Mouse (Mus musculus) lung, embryonic 16.5 days (tissue): ENCODE data around the gene G430095P16Rik. TPM values are rescaled to one million over a fixed set of nuclear protein-coding genes. Genes with fewer than 3 reads are reported as not detected.

Source experiments
- ATAC-seq: fragments of 200-750 bp; cut with Nextera tagmentation; 2 replicates; pipeline ENCODE4 v1.8.0; 2017; ENCODE audit warnings: low read depth, mild to moderate bottlenecking, moderate library complexity
- H3K27ac ChIP-seq: fragments of 300-500 bp; sonication (generic); 2 replicates; pipeline ENCODE4 v1.5.1; 2014; ENCODE audit warnings: mild to moderate bottlenecking, control low read depth, low read length
- H3K27me3 ChIP-seq: fragments of 300-500 bp; sonication (generic); 2 replicates; pipeline ENCODE4 v1.6.1; 2014; ENCODE audit warnings: low read depth, low read length, mixed read lengths; ENCODE audit not compliant: control insufficient read depth, insufficient read depth
- H3K36me3 ChIP-seq: fragments of 300-500 bp; sonication (generic); 2 replicates; pipeline ENCODE4 v1.6.1; 2014; ENCODE audit warnings: low read length; ENCODE audit not compliant: control insufficient read depth, insufficient read depth
- H3K4me1 ChIP-seq: fragments of 300-500 bp; sonication (generic); replicated peaks from 2 replicates; pipeline ENCODE4 v1.6.1; 2014; ENCODE audit warnings: low read length, mixed read lengths; ENCODE audit not compliant: control insufficient read depth, insufficient read depth
- H3K4me2 ChIP-seq: fragments of 300-500 bp; sonication (generic); 2 replicates; pipeline ENCODE4 v1.6.1; 2014; ENCODE audit warnings: low read depth, low read length, control low read depth
- H3K4me3 ChIP-seq: fragments of 300-500 bp; sonication (generic); 2 replicates; pipeline ENCODE4 v1.5.1; 2014; ENCODE audit warnings: mild to moderate bottlenecking, low read length, control low read depth
- H3K9ac ChIP-seq: fragments of 300-500 bp; sonication (generic); 2 replicates; pipeline ENCODE4 v1.6.1; 2014; ENCODE audit warnings: low read length, control low read depth
- H3K9me3 ChIP-seq: fragments of 300-500 bp; sonication (generic); 2 replicates; pipeline ENCODE4 v1.6.1; 2016; ENCODE audit warnings: low read length; ENCODE audit not compliant: control insufficient read depth
- WGBS: fragments of 180-500 bp; shearing (Covaris S2); extraction: QIAGEN DNeasy Blood & Tissue Kit; methylation state at CpG from one replicate; pipeline ENCODE4 v1.1.7; 2014; 5-methylcytosine and 5-hydroxymethylcytosine counted together
- polyA plus RNA-seq: library from polyadenylated mRNA; unstranded; fragments of >200 nt; fragmentation: Nextera tagmentation; extraction: Ambion mirVana; gene quantifications from 2 replicates; pipeline ENCODE4 v1.2.1, GENCODE M21; 2015

The G430095P16Rik gene
- polyA plus RNA-seq, 1 experiment from 2014 or later = 3.1 TPM

GRCm38 (mm10) chr8:84736521-84736920, 13.7 kb downstream of the G430095P16Rik start:
- Histone ChIP-seq H3K4me1 (peaks cover 68% of the 10 kb centered on the region), H3K4me3 (no peak overlapping the region), H3K4me2 (no peak overlapping the region), H3K27me3 (no peaks in the 10 kb centered on the region), H3K27ac (no peak overlapping the region), H3K9ac (no peak overlapping the region), H3K36me3 (no peaks in the 10 kb centered on the region), H3K9me3 (no peaks in the 10 kb centered on the region)
- ATAC-seq = no peak
- WGBS = 90% methylated on average over 4 of the region's 4 CpGs

GRCm38 (mm10) chr8:84737608-84738007, 14.8 kb downstream of the G430095P16Rik start:
- no peak overlapping the region for H3K9ac ChIP-seq
- no peak overlapping the region for H3K4me3 ChIP-seq
- no peaks in the 10 kb centered on the region for H3K27me3 ChIP-seq
- no peaks in the 10 kb centered on the region for H3K36me3 ChIP-seq
- no peaks in the 10 kb centered on the region for H3K9me3 ChIP-seq
- H3K4me1 ChIP-seq = peaks cover 68% of the 10 kb centered on the region
- WGBS = 7% methylated on average over 16 of the region's 16 CpGs
- H3K4me2 ChIP-seq = peak overlapping the region; percentile 40; the same call in 1 of the 2 replicates
- peak; percentile 29 for ATAC-seq
- no peak overlapping the region for H3K27ac ChIP-seq

GRCm38 (mm10) chr8:84738266-84738665, 15.5 kb downstream of the G430095P16Rik start:
- peak overlapping the region; percentile 55 for H3K9ac ChIP-seq
- H3K27me3 ChIP-seq = no peaks in the 10 kb centered on the region
- no peak for ATAC-seq
- WGBS = 31% methylated on average over 10 of the region's 10 CpGs
- H3K36me3 ChIP-seq = no peaks in the 10 kb centered on the region
- no peaks in the 10 kb centered on the region for H3K9me3 ChIP-seq
- peak overlapping the region; percentile 70 for H3K27ac ChIP-seq
- peaks cover 68% of the 10 kb centered on the region for H3K4me1 ChIP-seq
- H3K4me3 ChIP-seq = no peak overlapping the region
- H3K4me2 ChIP-seq = no peak overlapping the region

- Histone ChIP-seq H3K4me1 (peaks cover 68% of the 10 kb centered on the region), H3K4me2 (no peak overlapping the region), H3K27me3 (no peaks in the 10 kb centered on the region), H3K4me3 (no peak overlapping the region), H3K9me3 (no peaks in the 10 kb centered on the region), H3K36me3 (no peaks in the 10 kb centered on the region), H3K9ac (peak overlapping the region; percentile 55; the same call in 1 of the 2 replicates), H3K27ac (peak overlapping the region; percentile 70)
- ATAC-seq = no peak
- 59% methylated on average over 10 of the region's 10 CpGs for WGBS
Observed at GRCm38 (mm10) chr8:84738715-84739400, 16.1 kb downstream of the G430095P16Rik start.

GRCm38 (mm10) chr8:84739401-84739742, 16.6 kb downstream of the G430095P16Rik start:
- peak overlapping the region; percentile 70 for H3K27ac ChIP-seq
- H3K9me3 ChIP-seq = no peaks in the 10 kb centered on the region
- H3K4me2 ChIP-seq = no peak overlapping the region
- ATAC-seq = no peak
- 10% methylated on average over 1 of the region's 1 CpGs for whole genome bisulfite sequencing
- H3K36me3 ChIP-seq = no peaks in the 10 kb centered on the region
- H3K27me3 ChIP-seq = no peaks in the 10 kb centered on the region
- no peak overlapping the region for H3K4me3 ChIP-seq
- H3K9ac ChIP-seq = no peak overlapping the region
- peaks cover 71% of the 10 kb centered on the region for H3K4me1 ChIP-seq

- Histone ChIP-seq H3K36me3 (no peaks in the 10 kb centered on the region), H3K9me3 (no peaks in the 10 kb centered on the region), H3K4me3 (no peak overlapping the region), H3K27me3 (no peaks in the 10 kb centered on the region), H3K27ac (peak overlapping the region; percentile 84), H3K4me1 (peaks cover 86% of the 10 kb centered on the region), H3K4me2 (0 out of 2 replicates have a peak overlapping the region, but pooled peaks have one; percentile 5), H3K9ac (no peak overlapping the region; the same call in 1 of the 2 replicates)
- ATAC-seq = no peak
- WGBS = 38% methylated on average over 13 of the region's 13 CpGs
Observed at GRCm38 (mm10) chr8:84740895-84741843, 18.4 kb downstream of the G430095P16Rik start.

- WGBS = 15% methylated on average over 31 of the region's 32 CpGs
- no peaks in the 10 kb centered on the region for H3K27me3 ChIP-seq
- H3K4me1 ChIP-seq = peaks cover 89% of the 10 kb centered on the region
- H3K36me3 ChIP-seq = no peaks in the 10 kb centered on the region
- H3K4me3 ChIP-seq = peak overlapping the region; percentile 2; the same call in 1 of the 2 replicates
- no peaks in the 10 kb centered on the region for H3K9me3 ChIP-seq
- H3K4me2 ChIP-seq = peak overlapping the region; percentile 36
- ATAC-seq = peak; percentile 62
- H3K27ac ChIP-seq = peak overlapping the region; percentile 84
- H3K9ac ChIP-seq = peak overlapping the region; percentile 57
Observed at GRCm38 (mm10) chr8:84742171-84743053, 19.6 kb downstream of the G430095P16Rik start.

- WGBS = 18% methylated on average over 10 of the region's 10 CpGs
- peak overlapping the region; percentile 57 for H3K9ac ChIP-seq
- peak; percentile 15 for ATAC-seq
- H3K4me1 ChIP-seq = peaks cover 83% of the 10 kb centered on the region
- no peaks in the 10 kb centered on the region for H3K9me3 ChIP-seq
- no peaks in the 10 kb centered on the region for H3K36me3 ChIP-seq
- H3K27me3 ChIP-seq = no peaks in the 10 kb centered on the region
- peak overlapping the region; percentile 36 for H3K4me2 ChIP-seq
- H3K27ac ChIP-seq = peak overlapping the region; percentile 84
- 0 out of 2 replicates have a peak overlapping the region, but pooled peaks have one; percentile 2 for H3K4me3 ChIP-seq
Observed at GRCm38 (mm10) chr8:84743054-84743415, 20.2 kb downstream of the G430095P16Rik start.
